Mouse (Mus musculus): ENCODE measurements around the gene Shroom3.
A peak's percentile ranks its signal among the peaks of the same experiment; 100 is the strongest.

The Shroom3 gene

DNA sequence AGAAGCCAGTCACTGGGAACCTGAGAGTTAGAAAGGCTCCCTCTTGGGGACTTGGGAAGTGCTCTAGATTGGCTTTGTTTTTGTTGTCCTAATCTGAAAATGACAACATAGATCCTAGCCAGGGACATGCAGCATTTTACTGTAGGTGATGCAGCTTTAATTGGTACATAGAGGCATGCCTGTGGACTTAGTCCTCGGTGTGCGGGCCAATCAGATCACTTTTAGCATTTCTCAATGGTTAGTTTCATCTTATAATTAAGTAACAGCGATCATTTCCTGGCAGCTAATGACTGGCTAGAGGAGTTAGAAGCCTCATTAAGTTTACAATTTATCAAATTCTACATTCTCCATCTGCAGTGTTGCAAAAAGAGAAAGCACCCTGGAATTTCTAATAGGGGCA lies 167.7 kb downstream of the Shroom3 start:
- no peak for DNase-seq (ENCODE audit: low spot score)

DNA sequence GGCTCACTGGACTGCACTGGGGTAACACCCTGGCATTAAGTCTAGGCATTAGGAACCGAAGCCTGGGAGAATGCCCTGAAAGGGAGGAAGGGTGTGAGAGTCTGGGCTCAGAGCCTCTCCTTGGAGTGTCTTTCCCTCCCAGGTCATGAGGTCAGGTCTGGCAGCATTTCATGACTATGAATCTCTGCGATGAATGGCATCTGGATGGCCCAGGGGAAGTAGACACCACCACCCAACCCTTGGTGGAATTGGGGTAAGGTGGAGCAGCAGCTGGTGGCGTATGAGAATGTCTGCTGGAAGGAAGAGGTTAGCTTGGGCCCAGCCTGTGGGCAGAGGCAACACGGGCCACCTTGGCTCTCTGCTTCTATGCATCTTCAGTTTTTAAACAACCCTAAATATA lies 171.7 kb downstream of the Shroom3 start:
- peak; percentile 51 for DNase-seq (ENCODE audit: low spot score)

DNA sequence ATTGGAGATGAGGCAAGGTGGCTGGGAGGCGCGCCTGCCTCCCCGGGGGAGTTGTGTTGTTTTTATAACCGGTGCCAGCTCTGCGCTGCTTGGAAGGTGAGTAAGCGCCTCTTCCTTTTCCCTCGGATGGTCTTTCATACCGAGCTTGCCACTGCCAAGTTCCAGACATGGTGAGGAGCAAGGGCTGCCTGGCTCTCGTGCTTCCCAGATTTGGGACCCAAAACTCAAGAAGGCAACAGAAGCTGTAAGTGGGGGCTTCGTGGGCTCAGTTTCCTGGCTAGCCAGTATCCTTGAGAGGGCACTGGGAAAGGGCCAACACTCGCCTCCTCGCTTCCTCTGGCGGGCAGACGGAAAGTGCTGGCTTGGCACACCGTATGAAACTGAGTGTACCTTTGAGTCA lies 173.1 kb downstream of the Shroom3 start:
- peak; percentile 56 for DNase-seq (ENCODE audit: low spot score)

DNA sequence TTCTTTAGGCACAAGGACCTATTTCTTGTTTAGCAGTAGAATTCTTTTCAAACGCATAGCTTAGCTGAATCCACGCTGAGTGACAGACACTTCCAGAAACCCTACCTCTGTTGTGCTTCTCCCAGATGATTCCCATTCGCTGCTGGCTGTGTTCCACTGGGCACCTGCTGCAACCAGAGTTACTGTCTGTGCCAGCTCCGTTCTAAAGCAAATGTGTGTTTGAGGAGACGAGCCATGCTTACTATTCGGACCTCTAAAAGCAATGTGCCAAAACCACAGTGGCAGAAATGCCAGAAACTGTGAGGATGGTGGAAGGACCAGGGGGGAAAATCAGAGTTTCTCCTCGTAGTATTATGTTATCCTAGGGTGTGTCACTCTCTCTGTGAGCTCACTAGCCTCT lies 173.9 kb downstream of the Shroom3 start:
- DNase-seq (ENCODE audit: low spot score) = no peak

DNA sequence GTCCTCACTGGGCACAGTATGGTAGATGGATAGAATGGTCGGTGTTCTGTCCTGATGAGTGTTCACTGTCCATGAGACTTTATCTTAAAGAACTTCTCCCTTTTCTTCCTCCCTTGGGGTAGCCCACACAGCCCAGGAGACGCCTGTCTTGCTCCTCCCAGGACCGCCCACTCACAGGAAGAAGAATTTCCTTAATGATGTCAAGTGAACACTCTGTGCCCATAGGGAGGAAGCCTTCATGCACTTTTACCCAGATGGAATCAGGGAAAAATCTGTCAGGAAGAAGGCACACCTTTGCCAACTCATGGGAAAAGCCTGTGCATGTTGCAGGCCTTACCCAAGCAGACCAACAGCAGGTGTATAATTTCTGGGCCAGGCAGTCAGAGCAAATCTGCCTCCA lies 174.9 kb downstream of the Shroom3 start:
- peak; percentile 78 for DNase-seq (ENCODE audit: low spot score)

DNA sequence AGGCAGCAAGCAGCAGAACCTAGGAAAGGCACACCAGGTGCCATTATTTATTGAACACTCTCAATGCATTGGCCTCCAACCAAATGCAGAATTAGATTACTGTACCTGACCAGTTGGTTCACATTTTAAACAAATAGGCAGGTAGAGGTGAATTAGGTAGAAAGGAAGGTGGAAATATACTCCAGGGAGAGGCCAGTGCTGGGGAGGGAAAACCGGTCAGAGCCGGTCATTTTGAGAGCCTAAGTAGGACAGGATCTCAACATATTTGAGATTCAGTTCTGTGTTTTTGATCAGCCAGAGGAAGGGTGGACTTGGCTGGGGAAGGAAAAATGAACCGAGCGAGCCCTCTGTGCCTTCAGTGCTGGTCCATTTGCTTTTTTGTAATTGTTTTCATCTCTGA lies 175.3 kb downstream of the Shroom3 start:
- no peak for DNase-seq (ENCODE audit: low spot score)

DNA sequence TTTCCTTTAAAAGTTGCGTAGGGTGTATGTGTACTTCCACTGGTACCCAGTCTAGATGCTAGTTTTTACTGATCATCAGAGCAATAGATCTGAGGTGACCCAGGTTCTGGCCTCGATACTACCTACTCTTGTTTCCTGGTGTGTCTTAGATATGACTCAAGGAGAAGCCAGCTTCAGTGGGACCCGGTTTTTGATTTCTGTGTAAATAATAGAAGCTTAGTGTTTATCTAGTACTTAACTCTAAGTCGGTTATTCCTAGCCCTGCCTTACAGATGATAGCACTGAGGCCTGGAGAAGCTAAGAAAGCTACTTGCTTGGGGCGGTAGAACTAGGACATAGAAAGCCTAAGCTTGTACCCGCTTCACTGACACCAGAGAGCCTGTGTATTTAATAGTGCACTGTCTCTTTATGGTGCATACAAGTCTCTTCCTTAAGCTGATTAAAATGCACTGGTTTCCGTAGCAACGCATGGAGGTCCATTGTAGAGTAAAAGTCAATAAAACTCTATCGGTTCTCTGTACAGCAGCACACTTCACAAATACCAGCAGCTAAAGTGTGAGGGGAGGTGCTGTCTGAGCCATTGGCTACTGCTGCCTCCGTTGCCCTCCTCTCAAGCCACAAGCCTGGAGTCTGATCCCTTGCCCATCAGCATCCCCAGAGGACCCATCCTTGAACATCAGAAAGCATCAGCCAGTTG lies 178.3 kb downstream of the Shroom3 start:
- DNase-seq (ENCODE audit: low spot score) = no peak

DNA sequence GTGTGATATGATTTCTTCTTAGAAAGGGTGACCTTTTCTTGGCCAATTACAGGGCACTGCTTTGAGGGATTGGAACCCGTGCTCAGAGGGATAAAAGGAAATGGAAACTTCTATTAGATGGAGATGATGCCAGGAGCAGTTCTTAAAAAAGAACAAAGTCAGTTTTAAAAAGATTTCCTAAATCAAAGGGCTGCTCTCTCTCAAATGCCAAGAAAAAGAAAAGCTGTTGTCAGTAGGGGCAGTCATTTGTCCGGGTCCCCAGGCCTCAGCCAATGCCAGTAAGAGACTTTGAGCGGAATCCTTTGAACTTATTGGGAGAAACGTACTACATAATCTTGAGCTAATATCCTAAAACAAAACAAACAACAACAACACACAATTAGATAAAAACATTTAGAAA lies 181.9 kb downstream of the Shroom3 start:
- no peak for DNase-seq (ENCODE audit: low spot score)

DNA sequence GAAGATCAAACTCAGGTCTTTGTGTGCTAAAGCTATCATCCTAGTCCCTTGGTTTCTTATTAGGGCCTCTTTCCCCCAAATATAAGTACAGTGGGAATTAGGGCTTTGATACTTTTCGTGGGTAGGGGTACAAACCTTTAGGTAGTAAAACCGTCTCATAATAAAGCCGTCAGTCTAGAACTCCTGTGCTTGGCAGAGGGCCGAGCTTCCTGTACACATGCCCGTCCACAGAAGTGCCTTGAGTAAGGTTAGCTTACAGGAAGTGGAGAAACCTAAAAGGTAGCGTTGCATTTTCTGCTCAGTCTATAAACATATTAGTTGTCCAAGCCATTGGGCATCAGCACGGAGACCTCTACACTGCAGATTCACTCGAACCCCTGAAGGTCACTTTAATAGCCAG lies 183.3 kb downstream of the Shroom3 start:
- no peak for DNase-seq (ENCODE audit: low spot score)

DNA sequence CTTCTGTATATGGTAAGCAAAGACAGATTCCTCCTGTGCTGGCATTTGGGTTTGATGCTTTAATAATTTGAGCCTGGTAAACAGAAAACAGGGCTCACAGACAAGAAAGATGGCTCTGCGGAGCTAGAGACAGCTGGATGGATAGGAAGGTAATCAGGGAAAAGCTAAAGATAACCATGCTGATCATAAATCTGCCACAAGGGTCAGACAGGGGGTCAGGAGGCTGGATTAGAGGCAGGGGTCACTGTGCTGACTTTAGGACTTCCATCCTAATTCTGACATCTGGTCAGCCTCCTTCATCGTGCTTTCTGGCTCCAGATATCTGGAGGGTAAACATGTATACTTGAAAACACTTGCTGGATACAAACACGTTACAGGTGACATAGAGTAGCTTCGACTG lies 184.0 kb downstream of the Shroom3 start:
- DNase-seq (ENCODE audit: low spot score) = no peak

DNA sequence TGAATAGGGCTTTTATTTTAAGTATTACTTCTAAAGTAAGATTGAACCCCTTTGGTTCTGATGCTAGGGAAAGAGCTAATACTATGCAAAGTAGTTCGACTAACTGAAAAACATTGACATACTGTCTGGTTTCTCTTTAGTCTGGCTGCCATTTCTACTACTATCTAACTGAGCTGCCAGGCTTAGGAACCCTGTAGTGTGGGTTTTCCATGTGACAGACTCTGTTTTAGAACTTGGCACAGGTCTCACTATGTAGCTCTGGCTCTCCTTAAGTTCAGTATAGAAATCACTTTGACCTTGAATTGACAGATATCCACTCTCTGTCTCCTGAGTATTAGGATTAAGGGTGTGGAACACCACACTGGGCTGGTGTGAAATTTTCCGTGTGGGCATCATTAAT lies 185.0 kb downstream of the Shroom3 start:
- no peak for DNase-seq (ENCODE audit: low spot score)

DNA sequence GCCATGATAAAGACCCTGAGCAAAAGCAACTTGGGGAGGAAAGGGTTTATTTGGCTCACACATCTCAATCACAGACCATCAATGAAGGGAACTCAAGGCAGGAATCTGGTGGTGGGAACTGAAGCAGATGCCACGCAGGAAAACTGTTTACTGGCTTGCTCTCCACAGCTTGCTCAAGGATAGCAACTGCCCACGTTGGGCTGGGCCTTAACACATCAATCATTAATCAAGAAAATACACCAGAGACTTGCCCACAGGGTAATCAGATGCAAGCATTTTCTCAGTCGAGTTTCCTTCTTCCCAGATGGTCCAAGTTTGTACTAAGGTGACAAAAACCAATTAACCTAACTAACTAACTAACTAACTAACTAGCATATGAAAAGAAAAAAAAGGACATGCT lies 187.8 kb downstream of the Shroom3 start:
- DNase-seq (ENCODE audit: low spot score) = no peak

DNA sequence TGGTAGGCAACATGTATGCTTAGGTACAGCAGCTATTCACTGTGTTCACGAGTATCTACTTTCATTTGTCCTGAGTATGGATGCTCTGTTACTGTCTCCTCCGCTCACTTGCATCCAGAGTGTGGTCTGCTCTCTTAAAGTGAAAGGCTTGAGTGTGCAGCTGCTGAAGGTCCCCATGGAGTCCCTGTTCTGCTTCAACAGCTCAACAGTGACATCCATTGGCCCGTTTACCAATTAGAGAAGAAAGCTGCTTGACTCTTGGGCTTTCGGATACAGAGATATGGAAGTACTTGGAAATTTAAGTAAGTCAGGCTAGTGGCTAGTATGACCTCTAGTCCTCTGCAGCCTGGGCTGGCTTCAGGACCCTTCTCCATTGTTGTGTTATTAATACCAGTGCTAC lies 188.9 kb downstream of the Shroom3 start:
- DNase-seq (ENCODE audit: low spot score) = peak; percentile 41

DNA sequence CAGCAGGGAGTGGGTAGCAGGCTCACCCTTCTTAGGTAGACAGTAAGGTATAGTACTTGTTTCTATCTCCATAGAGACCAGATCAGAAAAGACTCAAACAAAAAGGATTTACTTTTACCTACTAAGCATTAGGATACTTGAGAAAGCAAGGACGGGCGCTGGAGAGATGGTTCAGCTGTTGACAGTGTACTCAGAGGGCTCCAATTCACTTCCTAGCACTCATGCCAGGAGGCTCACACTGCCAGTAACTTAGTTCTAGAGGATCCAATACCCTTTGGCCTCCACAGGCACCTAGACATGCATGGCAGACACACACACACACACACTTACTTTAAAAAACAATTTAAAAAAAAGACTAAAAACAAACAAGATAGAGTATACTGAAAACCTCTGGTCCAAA lies 189.8 kb downstream of the Shroom3 start:
- DNase-seq (ENCODE audit: low spot score) = peak; percentile 50

DNA sequence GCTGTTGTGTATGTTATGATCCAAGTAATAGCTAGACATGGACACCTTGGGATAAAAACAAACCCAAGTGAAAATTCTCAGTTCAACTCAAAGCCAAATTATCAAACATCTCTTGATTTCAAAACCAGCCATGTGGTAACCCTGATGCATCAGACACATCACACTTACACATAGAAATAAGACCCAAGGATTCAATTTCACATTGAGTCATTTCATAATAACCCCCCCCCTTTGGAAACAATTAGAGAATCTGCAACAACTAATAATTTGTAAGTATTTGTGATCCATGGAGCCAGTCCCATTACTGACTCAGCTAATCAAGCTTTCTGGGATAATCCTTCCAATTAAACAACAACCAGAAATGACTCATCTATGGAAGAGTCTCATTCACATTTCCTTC lies 190.3 kb downstream of the Shroom3 start:
- DNase-seq (ENCODE audit: low spot score) = no peak

DNA sequence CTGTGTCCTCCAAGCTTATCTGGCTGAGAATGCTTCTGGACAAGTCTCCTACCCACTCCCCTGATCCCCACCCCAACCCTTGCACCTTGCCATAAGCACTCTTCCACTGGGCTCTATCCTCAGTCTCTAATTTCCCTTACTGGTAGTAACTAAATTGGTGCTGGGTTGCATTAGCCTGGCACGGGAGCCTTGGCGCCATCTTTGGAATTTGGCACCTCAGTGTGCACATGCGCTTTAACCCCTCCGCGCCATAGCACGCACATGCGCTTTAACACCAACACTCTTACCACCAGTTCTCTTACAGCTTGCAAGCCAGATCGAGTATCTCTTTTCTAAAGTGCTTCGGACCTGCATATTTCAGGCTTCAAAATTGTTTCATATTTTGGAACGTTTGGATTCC lies 192.6 kb downstream of the Shroom3 start:
- DNase-seq (ENCODE audit: low spot score) = no peak

DNA sequence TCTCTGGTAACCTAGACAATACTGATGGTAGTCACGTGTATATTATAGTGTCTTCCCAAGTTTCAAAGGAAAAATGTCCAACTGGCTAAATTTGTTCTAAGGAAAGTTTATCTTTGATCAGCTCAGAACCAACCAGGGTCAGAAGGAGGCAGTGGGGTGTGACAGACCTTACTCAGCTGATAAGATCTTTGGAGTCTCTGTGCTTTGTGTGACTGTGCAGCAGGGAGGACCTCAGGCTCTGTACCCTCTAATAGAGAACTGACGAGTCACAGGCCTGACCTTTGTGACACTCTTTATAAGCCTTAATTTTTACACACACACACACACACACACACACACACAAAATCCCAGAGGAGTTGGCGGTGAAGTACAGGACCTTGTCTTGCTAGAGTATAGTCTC lies 193.9 kb downstream of the Shroom3 start:
- DNase-seq (ENCODE audit: low spot score) = no peak

DNA sequence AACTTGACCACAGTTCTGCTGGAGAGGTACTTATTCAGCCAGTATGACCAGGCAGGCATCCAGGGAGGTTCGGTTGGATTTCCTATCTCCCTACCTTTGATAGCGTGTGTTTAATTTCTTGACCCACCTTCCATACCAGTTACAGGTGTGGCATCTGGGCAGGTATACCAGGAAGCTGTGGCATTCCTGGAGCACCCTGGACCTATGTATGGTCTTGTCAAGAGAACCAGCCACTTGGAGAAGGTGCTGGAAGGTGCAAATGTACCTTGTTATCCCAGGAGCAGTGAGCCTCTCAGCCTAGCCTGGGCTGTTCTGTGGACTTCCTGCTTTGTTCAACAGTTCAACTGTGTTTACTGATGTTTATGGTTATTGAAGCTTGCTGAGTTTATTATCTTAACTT lies 197.2 kb downstream of the Shroom3 start:
- DNase-seq (ENCODE audit: low spot score) = peak; percentile 76

DNA sequence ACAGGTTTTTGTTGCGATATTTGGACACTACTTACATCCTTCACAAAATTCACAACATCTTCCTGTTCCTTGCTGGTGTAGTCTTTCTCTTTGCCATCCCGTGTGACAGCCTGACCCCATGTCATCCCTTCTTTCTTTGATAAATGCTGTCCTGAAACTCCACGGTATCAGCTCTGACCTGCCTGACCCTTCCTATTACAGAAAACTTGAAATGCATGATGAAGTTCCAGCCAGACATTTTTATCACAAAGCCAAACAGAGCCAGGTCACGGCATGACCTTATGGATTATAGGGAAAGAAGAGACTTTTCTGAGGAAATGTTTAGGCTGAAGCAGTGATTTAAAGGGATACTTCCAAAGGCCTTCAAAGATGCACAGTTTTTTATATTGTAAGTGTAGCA lies 197.7 kb downstream of the Shroom3 start:
- DNase-seq (ENCODE audit: low spot score) = no peak

DNA sequence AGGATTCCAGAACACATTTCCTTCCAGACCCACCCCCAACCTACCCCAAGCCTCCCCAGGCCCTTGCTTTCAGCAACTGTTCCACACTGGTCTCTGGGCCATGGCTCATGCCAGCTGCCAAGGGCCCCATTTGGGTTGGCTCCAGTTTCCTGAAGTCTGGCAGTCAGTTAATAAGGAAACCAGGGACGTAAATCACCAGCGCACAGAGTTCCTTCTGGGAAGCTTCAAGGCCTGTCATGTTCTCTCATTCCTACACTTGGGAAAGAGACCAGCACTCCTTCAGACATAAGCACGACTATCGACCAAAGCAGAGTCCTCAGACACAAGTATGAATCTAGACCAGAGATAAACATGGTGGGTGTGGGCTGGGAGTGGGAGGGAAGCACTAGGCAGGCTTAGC lies 202.9 kb downstream of the Shroom3 start:
- DNase-seq (ENCODE audit: low spot score) = peak; percentile 48

DNA sequence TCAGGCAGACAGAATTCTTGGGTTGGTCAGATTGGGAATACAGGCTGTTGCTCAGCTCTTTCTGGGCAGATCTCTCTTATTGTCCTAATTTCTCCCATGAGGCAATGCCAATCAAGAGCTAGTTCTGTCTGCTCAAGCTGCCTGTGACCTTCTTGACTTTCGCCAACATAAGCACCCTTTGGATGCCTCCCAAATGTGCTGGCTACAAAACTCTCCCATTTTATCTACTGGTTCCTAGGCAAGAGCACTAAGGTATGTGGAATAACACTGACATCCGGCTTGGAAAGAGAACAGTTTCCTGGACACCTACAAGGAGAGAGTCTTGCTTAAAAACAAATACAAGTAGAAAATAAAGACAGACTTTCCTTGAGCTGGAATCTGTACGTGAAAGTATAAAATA lies 204.3 kb downstream of the Shroom3 start:
- DNase-seq (ENCODE audit: low spot score) = peak; percentile 77

DNA sequence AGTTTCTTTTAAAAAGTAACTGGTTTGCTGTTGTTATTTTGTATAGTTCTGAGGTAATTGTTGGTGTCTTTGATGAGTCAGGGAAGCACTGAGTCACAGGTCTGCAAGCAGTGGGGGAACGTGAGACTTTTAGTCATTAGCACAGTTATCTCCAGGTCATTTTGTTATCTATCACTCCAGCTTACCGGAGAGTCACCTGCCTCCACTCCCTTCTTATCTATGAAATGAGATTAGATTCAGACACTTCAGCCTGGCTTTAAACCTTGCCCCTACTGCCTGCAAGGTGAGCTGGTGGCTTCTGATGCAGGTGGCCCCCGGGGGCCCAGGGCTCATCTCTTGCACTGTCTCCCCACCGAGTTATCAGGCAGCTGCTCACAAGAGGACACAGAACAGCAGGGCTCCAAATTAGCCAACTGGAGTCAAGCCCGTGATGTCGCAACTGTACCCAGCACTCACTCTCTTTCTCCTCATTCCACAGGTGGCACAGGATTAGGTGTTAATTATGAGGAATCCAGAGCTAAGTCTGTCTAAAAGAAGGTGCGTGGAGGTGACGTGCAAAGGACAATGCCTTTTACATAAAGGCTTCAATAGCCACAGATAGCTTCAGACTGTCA lies 205.5 kb downstream of the Shroom3 start:
- peak; percentile 63 for DNase-seq (ENCODE audit: low spot score)

DNA sequence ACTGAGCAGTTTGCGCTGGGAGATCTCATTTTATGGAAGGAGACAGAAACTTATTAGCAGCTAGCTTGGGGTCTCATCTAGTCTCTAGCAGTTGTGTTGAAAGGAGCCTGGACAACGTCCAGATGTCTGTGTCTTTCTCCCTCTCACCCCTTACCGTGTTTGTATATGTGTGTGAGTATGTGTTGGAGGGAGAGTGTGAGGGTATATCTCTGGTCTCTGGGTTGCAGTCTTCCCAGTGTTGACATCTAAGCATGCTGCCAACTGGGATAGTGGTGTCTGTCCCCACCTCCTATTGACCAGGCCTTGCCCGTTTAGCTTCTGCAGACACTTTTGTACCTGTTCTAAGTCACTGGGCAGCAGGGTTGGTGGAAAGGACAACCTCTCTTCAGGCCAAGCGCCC lies 207.7 kb downstream of the Shroom3 start:
- no peak for DNase-seq (ENCODE audit: low spot score)

DNA sequence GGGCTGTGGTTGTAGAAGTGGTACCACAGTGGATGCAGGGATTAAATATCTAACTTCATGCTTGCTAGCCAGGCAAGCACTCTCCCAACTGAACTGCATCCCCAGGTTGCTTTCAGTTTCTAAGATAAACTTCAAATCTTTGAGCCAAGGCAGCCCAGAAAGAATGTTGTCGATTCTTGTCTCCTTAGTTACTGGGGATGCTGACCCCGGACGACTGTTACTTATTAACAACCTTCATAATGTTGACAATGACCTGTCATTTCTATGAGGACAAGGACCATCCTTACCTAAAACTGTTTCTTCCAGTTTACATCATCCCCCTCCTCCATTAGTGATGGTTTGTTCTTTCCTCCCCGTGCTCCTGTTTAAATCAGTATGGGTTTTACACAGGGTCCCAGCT lies 210.0 kb downstream of the Shroom3 start:
- no peak for DNase-seq (ENCODE audit: low spot score)
